Mouse (Mus musculus) neutrophil, adult 59 days (primary cell): ENCODE data around the gene Zfp811. TPM values are rescaled to one million over a fixed set of nuclear protein-coding genes. Genes with fewer than 3 reads are reported as not detected.

ENCODE experiments used
- total RNA-seq, 2 experiments: library from RNA; stranded (reverse); gene quantifications; 1 replicate in 1 of 2; 2 replicates in 1 of 2; pipeline ENCODE4 v1.2.4; 2023

Gene Zfp811
- not detected for total RNA-seq

DNA sequence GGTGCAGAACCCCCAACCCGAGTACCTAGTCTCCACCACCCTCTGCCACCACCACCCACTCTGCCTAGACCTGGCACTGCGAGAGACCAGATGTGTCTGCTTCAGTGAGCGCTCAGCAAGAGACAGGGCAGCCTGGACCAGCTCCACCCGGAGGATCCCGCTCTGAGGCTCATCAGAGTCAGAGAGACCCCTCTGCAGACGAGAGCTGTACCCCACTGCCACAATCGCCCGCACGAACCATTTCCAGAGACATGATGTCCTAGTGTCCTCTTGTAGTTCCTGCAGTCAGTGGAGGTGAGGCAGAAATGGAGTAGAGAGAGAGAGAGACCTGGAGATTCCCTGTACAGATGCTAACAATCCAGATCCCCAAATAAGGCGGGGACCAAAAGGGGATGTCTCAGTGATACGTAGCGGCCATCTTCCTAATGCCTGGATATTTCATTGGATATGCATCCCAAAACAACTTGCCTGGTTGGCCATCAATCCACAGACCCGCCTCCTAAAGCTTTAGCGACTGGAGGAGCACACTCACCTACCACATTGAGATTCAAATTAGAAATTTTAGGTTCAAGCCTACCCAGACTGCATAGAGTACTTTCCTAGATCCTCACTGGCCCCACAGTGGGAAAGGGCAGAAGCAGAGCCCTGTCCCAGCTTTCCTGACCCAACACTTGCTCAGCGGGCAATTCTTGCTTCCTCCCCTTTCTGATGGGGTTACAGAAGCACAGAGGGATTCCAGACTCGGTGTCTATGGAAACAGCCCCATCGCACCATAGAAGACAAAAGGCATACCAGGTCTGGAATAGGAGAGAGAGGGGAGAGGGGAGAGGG, at the start of gene Zfp811:
Gene Zfp811, minus strand, starts transcription at position 388 of the 831 bp plus-strand sequence.

DNA sequence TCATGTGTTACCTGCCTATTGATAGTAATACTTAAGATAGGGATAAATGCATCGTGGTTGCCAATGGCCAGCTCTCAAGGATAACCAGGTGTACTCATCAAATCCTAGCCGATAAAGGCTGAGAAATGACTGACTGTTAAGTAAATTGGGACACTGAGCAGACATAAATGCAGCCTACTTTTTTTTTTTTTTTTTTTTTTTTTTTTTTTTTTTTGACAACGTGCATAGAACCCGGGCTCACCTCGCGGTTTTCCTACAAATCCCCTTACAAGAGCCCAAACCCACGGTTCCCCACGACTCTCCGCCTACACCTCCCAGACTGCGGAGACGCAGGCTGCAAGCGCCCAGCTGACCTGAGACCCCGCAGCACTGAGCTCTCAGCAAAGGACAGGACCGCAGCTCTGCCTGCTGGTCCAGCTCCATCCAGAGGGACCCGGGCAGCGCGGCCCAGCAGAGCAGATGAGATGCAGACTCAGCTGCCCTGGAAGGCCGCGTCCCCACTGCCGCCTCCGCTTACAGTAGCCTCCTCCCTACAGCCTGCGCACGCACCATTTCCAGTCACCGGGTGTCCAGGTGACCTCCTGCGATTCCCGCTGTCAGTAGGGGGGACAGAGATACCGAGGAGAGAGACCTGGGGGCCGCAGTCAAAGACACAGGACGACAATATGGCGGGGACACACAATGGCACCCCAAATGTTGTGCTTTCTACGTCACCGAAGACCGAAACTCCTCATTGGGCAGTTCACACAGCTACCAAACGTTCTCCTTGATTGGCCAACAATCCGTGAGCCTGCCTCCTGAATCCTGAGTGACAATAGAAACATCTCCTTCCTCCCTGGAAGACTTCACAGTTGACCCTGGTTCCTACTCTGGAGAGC, 20.0 kb upstream of the Zfp811 start, which contains the start of gene Zfp799:
Gene Zfp799, minus strand, starts transcription at position 722 of the 878 bp plus-strand sequence.

DNA sequence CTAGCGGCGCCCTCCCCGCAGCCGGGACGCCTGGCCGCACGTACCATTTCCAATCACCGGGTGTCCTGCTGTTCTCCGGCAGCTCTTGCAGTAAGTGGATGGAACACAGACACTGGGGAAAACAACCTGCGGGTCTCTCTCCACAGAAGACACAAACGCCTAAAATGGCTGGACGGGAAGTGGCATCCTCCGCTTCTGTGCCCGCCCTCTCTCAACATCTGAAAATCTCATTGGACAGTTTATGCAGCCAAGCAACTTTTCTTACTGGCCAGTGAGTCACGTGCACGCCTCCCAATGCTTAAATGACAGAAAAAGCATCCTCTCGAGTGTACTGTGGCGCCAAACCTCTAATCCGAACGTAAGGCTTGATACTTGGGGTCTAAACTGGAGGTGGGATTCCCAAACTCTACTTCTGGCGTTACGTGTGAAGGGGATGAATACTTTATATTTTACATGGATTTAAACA, 21.6 kb downstream of the Zfp811 start, which contains the start of gene Zfp871:
Gene Zfp871, minus strand, starts transcription at position 194 of the 466 bp plus-strand sequence.

Other genes with a start within 250 kb of the Zfp811 start
- under 1 TPM; 0.82 to 0.97 TPM for gene Cyp4f37, start 188.6 kb downstream of the Zfp811 start, total RNA-seq
- gene Cyp4f40, start 151.0 kb downstream of the Zfp811 start, total RNA-seq, result not detected
- not detected for gene Cyp4f15, start 124.3 kb downstream of the Zfp811 start, total RNA-seq
- gene Zfp871, start 21.6 kb downstream of the Zfp811 start, total RNA-seq, result 10 to 100 TPM; 45.7 to 58.2 TPM
- 1 to 10 TPM; 1.8 to 3.5 TPM for gene Zfp799, start 20.3 kb upstream of the Zfp811 start, total RNA-seq
- 1 to 10 TPM in 1 of 2 experiments, under 1 TPM in 1; 0.82 to 1.1 TPM for gene Zfp870, start 81.7 kb upstream of the Zfp811 start, total RNA-seq
- gene Cyp4f14, start 107.4 kb upstream of the Zfp811 start, total RNA-seq, result not detected
- gene Cyp4f13, start 137.5 kb upstream of the Zfp811 start, total RNA-seq, result 10 to 100 TPM; 75.3 to 82.0 TPM
- 1 to 10 TPM; 6.0 to 8.0 TPM for gene Zfp472, start 155.9 kb upstream of the Zfp811 start, total RNA-seq
- gene Zfp952, start 183.2 kb upstream of the Zfp811 start, total RNA-seq, result 1 to 10 TPM; 4.2 to 4.4 TPM
- 1 to 10 TPM in 1 of 2 experiments, under 1 TPM in 1; 0.84 to 1.5 TPM for gene Zfp763, start 223.5 kb upstream of the Zfp811 start, total RNA-seq